Mouse (Mus musculus) T-cell, adult 2 months (primary cell): ENCODE results near the gene Dnmt3b.
"Not testable (repeated sequence)": the region's sequence is repeated elsewhere in the genome, so short reads cannot be mapped to it uniquely, and the experiment has no call there.

ENCODE experiments used
- DNase-seq: peaks from one replicate; pipeline ENCODE4 v3.0.0; 2022; ENCODE audit warnings: low spot score

The Dnmt3b gene

DNA sequence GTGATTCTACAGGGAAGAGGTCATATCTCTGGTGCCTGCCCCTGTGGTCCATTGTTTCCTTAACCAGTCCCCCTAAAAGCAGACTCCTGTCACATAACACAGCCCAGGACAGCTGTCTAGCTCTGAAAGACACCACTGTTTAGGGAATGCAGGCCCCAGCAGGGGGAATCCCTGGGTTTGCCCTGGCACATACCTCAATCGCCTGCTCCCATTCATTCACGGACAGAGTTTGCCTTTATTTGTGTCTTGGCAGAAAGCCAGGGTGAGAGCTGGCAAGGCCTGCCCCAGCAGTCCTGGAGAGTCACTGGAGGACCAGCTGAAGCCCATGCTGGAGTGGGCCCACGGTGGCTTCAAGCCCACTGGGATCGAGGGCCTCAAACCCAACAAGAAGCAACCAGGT, 64.0 kb downstream of the Dnmt3b start:
- no peak for DNase-seq

DNA sequence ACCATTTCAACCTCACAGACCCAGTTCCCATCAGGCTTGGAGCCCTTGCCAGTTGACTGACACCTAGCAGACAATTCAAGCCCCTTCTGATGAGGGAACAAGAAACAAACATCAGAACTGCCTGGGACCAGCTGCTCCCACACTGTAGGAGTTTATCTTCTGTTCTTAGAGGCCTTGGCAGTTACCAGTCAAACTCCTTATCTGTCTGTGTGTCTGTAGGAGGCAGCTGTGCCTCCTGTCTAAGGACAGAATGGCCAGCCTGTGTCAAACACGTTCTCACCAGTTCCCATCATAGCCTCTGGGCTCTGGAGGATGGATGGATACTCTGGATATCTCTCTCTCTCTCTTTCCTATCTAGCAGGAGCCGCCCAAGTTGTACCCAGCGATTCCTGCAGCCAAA, 68.6 kb downstream of the Dnmt3b start:
- not testable (repeated sequence) for DNase-seq

DNA sequence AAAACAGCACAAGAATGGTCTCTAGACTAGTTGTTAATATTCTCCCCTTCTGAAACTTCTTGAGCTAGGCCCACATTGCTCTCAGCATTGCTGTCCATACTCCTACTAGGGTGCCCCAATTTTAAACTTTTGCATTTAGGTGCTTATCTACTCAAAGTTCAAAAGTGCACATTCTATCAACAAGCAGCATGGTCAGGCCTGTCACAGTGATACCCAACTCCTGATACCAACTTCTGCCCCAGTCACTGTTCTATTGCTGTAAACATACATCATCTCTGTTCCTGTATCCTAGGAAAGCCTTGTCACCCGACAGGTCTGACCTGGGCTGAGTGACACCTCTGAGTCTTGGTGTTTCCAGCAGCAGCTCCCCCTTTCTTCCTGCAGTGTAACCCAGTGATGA, 73.8 kb downstream of the Dnmt3b start:
- DNase-seq = no peak

DNA sequence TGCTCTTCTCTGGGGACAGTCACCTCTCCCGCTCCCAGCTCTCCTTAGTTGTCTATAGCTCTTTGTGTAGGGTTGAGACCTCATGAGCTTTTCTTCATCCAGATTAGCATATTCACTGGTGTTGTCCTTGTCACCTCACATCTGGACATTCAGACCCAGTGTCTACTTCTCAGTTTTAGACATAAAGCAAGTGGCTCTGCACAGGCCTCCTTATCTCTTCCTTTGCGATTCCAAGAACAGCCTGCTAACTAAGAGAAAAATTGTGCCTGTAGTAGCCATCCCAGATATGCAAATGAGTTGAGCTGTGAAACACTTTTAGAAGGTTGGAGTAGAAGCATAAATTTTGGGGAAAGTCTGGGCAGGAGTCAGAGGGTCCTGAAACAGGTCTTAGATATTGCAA, 75.2 kb downstream of the Dnmt3b start:
- no peak for DNase-seq

DNA sequence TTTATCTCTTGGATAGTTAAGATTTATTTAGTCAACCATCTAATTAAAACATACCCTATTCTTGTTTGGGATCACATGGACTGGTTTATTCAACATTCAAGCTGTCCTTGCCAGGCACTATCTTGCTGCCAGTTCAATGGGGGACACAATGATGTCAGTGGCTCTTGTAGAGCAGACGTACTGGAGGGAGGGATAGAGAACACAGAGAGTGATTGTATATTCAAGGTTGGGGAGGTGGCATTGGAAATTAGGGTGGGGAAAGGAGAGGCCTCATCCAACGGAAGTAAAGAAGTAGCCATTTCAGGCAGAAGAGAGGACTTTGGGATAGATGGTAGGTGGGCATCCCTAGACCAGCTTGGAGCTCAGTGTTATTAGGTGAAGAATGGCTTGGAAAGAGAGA, 75.6 kb downstream of the Dnmt3b start:
- DNase-seq = no peak

DNA sequence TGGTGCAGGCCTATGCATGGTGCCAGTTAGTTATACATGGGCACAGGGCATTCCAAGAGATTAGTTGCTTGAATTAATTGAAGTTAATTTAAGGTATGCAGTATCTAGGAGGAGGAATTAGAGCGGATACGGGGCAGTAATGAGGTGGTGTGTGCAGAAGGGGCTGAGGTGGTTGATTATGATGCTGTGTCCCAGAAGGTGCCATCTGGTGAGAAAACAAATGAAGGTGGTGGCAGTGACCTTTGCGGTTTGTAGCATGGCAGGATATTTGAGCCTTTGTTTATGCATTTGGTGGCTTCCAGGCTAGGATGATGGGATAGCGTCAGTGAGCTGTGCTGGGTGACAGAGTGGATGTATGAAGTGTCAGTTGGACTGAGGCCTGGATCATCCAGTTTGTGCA, 76.0 kb downstream of the Dnmt3b start:
- no peak for DNase-seq

DNA sequence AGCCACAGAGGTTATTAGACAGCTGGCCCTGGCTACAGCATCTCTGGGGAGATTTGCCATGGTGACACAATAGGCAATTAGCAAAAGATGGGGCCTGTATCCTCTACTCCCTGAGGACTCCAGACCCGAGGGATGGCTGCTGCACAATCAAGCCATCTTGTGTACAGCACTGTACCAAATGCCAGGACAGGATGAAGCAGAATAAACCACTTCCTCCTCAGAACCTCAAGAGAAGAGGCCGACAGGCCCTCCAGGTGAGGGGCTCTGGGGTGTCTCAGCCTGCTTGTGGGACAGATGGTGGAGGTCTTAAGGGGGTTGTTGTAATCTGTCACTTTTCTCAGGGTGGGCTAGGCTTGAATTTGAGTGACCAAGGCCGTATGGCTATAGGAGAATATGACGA, 84.8 kb downstream of the Dnmt3b start:
- no peak for DNase-seq
